Mouse (Mus musculus) CD4-positive helper T cell, adult 2 months (primary cell): ENCODE data around the gene Ssxb2.
"Not testable (repeated sequence)": the region's sequence is repeated elsewhere in the genome, so short reads cannot be mapped to it uniquely, and the experiment has no call there.

Source experiments
- DNase-seq: peaks from one replicate; pipeline ENCODE4 v3.0.0-alpha.2; 2012; ENCODE audit warnings: low read depth, missing footprints, low spot score

Gene Ssxb2

GRCm38 (mm10) chrX:8461626-8462025, at the start of gene Ssxb2:
Gene Ssxb2, minus strand, starts transcription at chrX:8461726.
- DNase-seq: not testable (repeated sequence)

DNA sequence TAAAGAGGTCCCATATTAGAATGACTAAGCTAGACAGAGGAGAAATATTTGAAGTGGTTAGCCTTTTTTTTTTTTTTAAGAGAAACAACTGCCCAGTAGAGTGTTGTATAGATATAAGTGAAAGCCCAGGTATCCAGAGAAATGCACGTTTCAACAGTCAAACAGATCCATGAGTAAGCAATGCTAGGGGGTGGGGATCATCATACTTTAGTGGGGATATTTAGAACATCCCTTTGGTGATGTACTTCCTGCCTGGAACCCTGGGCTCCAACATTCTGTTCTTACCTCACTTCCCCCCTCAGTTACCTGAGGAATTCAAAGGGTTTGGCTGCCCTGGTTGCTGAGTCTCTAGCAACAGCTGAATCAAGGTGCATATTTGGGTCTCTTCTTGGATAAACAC, 48.5 kb downstream of the Ssxb2 start, which contains the start of gene Ssxb1:
Gene Ssxb1 (plus strand): TSS at position 301 of the 400 bp plus-strand sequence.
- DNase-seq: not testable (repeated sequence)
